Mouse (Mus musculus) stomach, postnatal 0 days (tissue): Measurements from ENCODE around the gene Ano8. TPM values are rescaled to one million over a fixed set of nuclear protein-coding genes. Genes with fewer than 3 reads are reported as not detected.

Source experiments
- ATAC-seq: fragments of 200-750 bp; cut with Nextera tagmentation; 2 replicates; pipeline ENCODE4 v1.8.0; 2017; ENCODE audit not compliant: low FRiP score, low TSS enrichment
- DNase-seq: peaks from one replicate; pipeline ENCODE4 v3.0.0-alpha.2; 2016; ENCODE audit warnings: low spot score
- H3K27ac ChIP-seq: fragments of 300-500 bp; sonication (generic); replicated peaks from 2 replicates; pipeline ENCODE4 v1.5.1; 2014; ENCODE audit warnings: mild to moderate bottlenecking, control low read depth
- H3K27me3 ChIP-seq: fragments of 300-500 bp; sonication (generic); 2 replicates; pipeline ENCODE4 v1.6.1; 2014; ENCODE audit warnings: low read length; ENCODE audit not compliant: control insufficient read depth, insufficient read depth
- H3K36me3 ChIP-seq: fragments of 300-500 bp; sonication (generic); 2 replicates; pipeline ENCODE4 v1.6.1; 2014; ENCODE audit warnings: low read length, mixed read lengths; ENCODE audit not compliant: control insufficient read depth, insufficient read depth
- H3K4me1 ChIP-seq: fragments of 300-500 bp; sonication (generic); replicated peaks from 2 replicates; pipeline ENCODE4 v1.6.1; 2014; ENCODE audit warnings: antibody characterized with exemption; ENCODE audit not compliant: control insufficient read depth, insufficient read depth
- H3K4me2 ChIP-seq: fragments of 300-500 bp; sonication (generic); replicated peaks from 2 replicates; pipeline ENCODE4 v1.6.1; 2014; ENCODE audit warnings: low read depth, mild to moderate bottlenecking, control low read depth, moderate library complexity
- H3K4me3 ChIP-seq: fragments of 300-500 bp; sonication (generic); 2 replicates; pipeline ENCODE4 v1.5.1; 2014; ENCODE audit warnings: low read depth, low read length, control low read depth
- H3K9ac ChIP-seq: fragments of 300-500 bp; sonication (generic); 2 replicates; pipeline ENCODE4 v1.6.1; 2014; ENCODE audit warnings: mild to moderate bottlenecking, low read length, control low read depth, mixed read lengths
- H3K9me3 ChIP-seq: fragments of 300-500 bp; sonication (generic); 2 replicates; pipeline ENCODE4 v1.6.1; 2016; ENCODE audit warnings: low read length; ENCODE audit not compliant: control insufficient read depth
- CTCF ChIP-seq: IDR thresholded peaks from 2 replicates; pipeline ENCODE4 v1.5.1; 2016; ENCODE audit warnings: antibody characterized with exemption, low read depth, mild to moderate bottlenecking, moderate library complexity
- EP300 ChIP-seq: optimal IDR thresholded peaks from 2 replicates; pipeline ENCODE3; 2016; ENCODE audit warnings: antibody characterized with exemption
- WGBS: fragments of 180-500 bp; shearing (Covaris S2); extraction: QIAGEN DNeasy Blood & Tissue Kit; methylation state at CpG from one replicate; pipeline ENCODE4 v1.1.7; 2014; 5-methylcytosine and 5-hydroxymethylcytosine counted together
- polyA plus RNA-seq: library from polyadenylated mRNA; unstranded; fragments of >200 nt; fragmentation: Nextera tagmentation; extraction: Ambion mirVana; gene quantifications from 2 replicates; pipeline ENCODE4 v1.2.1, GENCODE M21; 2015

Gene Ano8
- polyA plus RNA-seq, 1 experiment from 2014 or later = 0.68 TPM

DNA sequence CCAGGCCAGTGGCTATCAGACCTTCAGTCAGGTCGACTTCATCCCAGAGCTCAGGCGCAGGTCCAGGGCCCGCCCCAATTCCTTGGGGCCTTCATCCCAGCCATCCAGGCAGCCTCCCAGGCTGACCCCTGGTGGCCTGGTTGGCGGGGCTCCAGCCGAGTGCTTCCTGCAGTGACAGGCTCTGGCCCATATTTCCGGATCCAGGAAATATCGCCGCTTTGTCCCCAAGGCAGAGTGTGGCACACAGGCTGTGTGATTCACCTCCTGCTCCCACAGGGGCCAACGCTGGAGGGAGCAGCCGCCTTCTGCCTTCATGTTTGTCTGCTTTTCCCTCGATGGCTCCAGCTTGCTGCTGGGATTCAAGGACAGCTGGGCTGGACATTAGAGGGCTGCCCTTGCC, 10.7 kb upstream of the Ano8 start:
- ATAC-seq = peak; percentile 53; the same call in 1 of the 2 replicates
- Histone ChIP-seq H3K9ac (no peak overlapping the region; the same call in 1 of the 2 replicates), H3K4me3 (no peak overlapping the region), H3K27me3 (no peaks in the 10 kb centered on the region), H3K36me3 (peaks cover 6% of the 10 kb centered on the region; the same call in 1 of the 2 replicates), H3K9me3 (no peaks in the 10 kb centered on the region), H3K4me2 (no peak overlapping the region), H3K27ac (peak overlapping the region; percentile 61), H3K4me1 (no peaks in the 10 kb centered on the region; the same call in 1 of the 2 replicates)
- 25% methylated on average over 11 of the region's 11 CpGs for WGBS
- peak; percentile 64 for DNase-seq
- TF ChIP-seq EP300 (no peak), CTCF (peak; percentile 54)

GRCm38 (mm10) chr8:71495811-71496210, 10.0 kb upstream of the Ano8 start:
- WGBS = 76% methylated on average over 5 of the region's 5 CpGs
- no peaks in the 10 kb centered on the region for H3K9me3 ChIP-seq
- no peak for TF ChIP-seq EP300
- no peaks in the 10 kb centered on the region; the same call in 1 of the 2 replicates for H3K4me1 ChIP-seq
- no peak overlapping the region for H3K4me2 ChIP-seq
- no peak overlapping the region for H3K4me3 ChIP-seq
- peaks cover 6% of the 10 kb centered on the region; the same call in 1 of the 2 replicates for H3K36me3 ChIP-seq
- no peaks in the 10 kb centered on the region for H3K27me3 ChIP-seq
- peak overlapping the region; percentile 61 for H3K27ac ChIP-seq
- DNase-seq (no peak), ATAC-seq (no peak)
- no peak overlapping the region for H3K9ac ChIP-seq

DNA sequence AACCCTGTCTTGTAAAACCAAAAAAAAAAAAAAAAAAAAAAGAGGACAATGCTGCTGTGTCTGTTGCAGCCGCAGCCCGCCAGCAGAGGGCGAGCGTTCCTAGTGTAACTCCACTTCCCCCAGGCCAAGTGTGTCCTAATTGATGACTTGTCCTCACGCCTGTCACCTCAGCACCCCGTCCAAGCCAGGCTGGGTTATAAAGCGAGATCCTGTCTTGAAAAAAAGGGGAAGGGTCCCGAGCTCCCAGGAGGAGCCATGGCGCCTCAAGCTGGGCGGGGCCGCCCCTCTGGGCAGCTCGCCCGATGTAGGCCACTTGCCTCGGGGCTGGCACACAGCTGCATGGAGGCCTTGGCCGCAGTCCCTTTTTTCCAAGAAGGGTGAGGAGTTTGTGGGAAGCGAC, 9.3 kb upstream of the Ano8 start:
- TF ChIP-seq EP300 (no peak), CTCF (peak; percentile 81)
- WGBS = 13% methylated on average over 16 of the region's 16 CpGs
- Histone ChIP-seq H3K36me3 (peaks cover 6% of the 10 kb centered on the region; the same call in 1 of the 2 replicates), H3K4me2 (peak overlapping the region; percentile 38), H3K27ac (peak overlapping the region; percentile 53), H3K27me3 (no peaks in the 10 kb centered on the region), H3K4me1 (no peaks in the 10 kb centered on the region; the same call in 1 of the 2 replicates), H3K9ac (no peak overlapping the region), H3K4me3 (no peak overlapping the region), H3K9me3 (no peaks in the 10 kb centered on the region)
- ATAC-seq (peak; percentile 75), DNase-seq (peak; percentile 84)

DNA sequence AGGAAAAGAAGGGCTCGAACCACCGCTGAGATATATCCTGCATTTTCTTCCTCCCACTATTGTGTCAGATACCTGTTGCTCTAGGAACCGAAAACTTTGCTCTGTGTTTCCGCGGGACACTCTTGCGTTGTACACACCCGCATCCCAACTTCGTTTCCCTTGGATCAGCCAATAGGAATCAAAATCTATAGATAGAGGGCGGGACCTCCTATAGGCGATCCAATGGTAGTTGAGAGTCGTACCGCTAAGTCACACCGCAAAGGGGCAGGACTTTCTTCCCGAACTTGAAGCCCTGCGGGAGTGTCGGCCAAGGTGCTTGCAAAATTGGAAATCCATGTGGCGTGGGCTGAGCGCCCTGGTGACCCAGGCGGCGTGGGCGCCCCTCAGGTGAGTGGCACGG, 2.7 kb upstream of the Ano8 start:
- TF ChIP-seq CTCF (peak; percentile 34; the same call in 1 of the 2 replicates), EP300 (no peak)
- WGBS = under 1% methylated on average over 22 of the region's 22 CpGs

GRCm38 (mm10) chr8:71487691-71488445, 2.1 kb upstream of the Ano8 start, which contains the start of gene Gtpbp3:
Gene Gtpbp3, plus strand, starts transcription at chr8:71488103.
- Histone ChIP-seq H3K4me3 (peak within 1 kb of the TSS; percentile 71), H3K9ac (peak within 1 kb of the TSS; percentile 75), H3K36me3 (peaks cover 6% of the 10 kb centered on the region; the same call in 1 of the 2 replicates), H3K4me2 (peak within 1 kb of the TSS; percentile 98), H3K27ac (peak within 1 kb of the TSS; percentile 86), H3K9me3 (no peaks in the 10 kb centered on the region), H3K4me1 (peaks cover 9% of the 10 kb centered on the region), H3K27me3 (no peaks in the 10 kb centered on the region)
- TF ChIP-seq CTCF (peak; percentile 32), EP300 (no peak)
- WGBS = under 1% methylated on average over 33 of the region's 33 CpGs
- ATAC-seq = peak; percentile 53
- DNase-seq = peak; percentile 83

More for the DNA sequence above, 2.7 kb upstream of the Ano8 start:
- Histone ChIP-seq H3K9me3 (no peaks in the 10 kb centered on the region), H3K4me2 (peak overlapping the region; percentile 98), H3K27ac (peak overlapping the region; percentile 86), H3K36me3 (peaks cover 6% of the 10 kb centered on the region; the same call in 1 of the 2 replicates), H3K9ac (peak overlapping the region; percentile 75), H3K27me3 (no peaks in the 10 kb centered on the region), H3K4me1 (peaks cover 9% of the 10 kb centered on the region), H3K4me3 (peak overlapping the region; percentile 71)
- DNase-seq = peak; percentile 90
- peak; percentile 88 for ATAC-seq

- peak overlapping the region; percentile 72 for H3K4me3 ChIP-seq
- no peak for DNase-seq
- H3K36me3 ChIP-seq = no peaks in the 10 kb centered on the region
- H3K4me2 ChIP-seq = peak overlapping the region; percentile 92
- H3K4me1 ChIP-seq = peaks cover 9% of the 10 kb centered on the region
- TF ChIP-seq CTCF (no peak), EP300 (no peak)
- H3K27ac ChIP-seq = no peak overlapping the region
- 4% methylated on average over 7 of the region's 7 CpGs for WGBS
- ATAC-seq = no peak
- no peak overlapping the region for H3K9ac ChIP-seq
- no peaks in the 10 kb centered on the region for H3K27me3 ChIP-seq
- no peaks in the 10 kb centered on the region for H3K9me3 ChIP-seq
Observed at GRCm38 (mm10) chr8:71486136-71486529, 370 bp upstream of the Ano8 start.
